Mouse (Mus musculus): Measurements from ENCODE around the gene Klk5.
A peak's percentile ranks its signal among the peaks of the same experiment; 100 is the strongest.

Gene Klk5

GRCm38 (mm10) chr7:43878281-43878680 lies 36.5 kb downstream of the Klk5 start:
- no peak for DNase-seq (ENCODE audit: low spot score)

- DNase-seq (ENCODE audit: low spot score) = no peak
These were observed 39.1 kb downstream of the Klk5 start, which contains the start of gene Klk4 for GRCm38 (mm10) chr7:43880912-43881311. Klk4 (plus strand) TSS chr7:43881160.

- no peak for DNase-seq (ENCODE audit: low spot score)
These were observed 40.6 kb downstream of the Klk5 start for GRCm38 (mm10) chr7:43882346-43882745.

- DNase-seq (ENCODE audit: low spot score) = no peak
These were observed 41.0 kb downstream of the Klk5 start for GRCm38 (mm10) chr7:43882811-43883210.

GRCm38 (mm10) chr7:43883547-43883946 lies 41.8 kb downstream of the Klk5 start:
- peak; percentile 71 for DNase-seq (ENCODE audit: low spot score)

- DNase-seq (ENCODE audit: low spot score) = no peak
These were observed 49.6 kb downstream of the Klk5 start for GRCm38 (mm10) chr7:43891365-43891764.

- no peak for DNase-seq (ENCODE audit: low spot score)
These were observed 50.0 kb downstream of the Klk5 start for GRCm38 (mm10) chr7:43891788-43892187.

- DNase-seq (ENCODE audit: low spot score) = peak; percentile 95
These were observed 53.1 kb downstream of the Klk5 start for GRCm38 (mm10) chr7:43894836-43895235.

Data from retina, embryonic 14.5 days (tissue).